Mouse (Mus musculus) right cerebral cortex, adult 18-20 months (tissue): ENCODE measurements around the gene Pdgfc.

Experiments used
- DNase-seq: peaks from one replicate; pipeline ENCODE4 v3.0.0; 2022; ENCODE audit warnings: mixed read lengths

The Pdgfc gene

GRCm38 (mm10) chr3:81036151-81036553 lies at the start of gene Pdgfc:
Gene Pdgfc (plus strand): TSS chr3:81036416.
- no peak for DNase-seq

GRCm38 (mm10) chr3:81009245-81009644 lies 27.0 kb upstream of the Pdgfc start:
- no peak for DNase-seq

- DNase-seq: no peak
Observed at GRCm38 (mm10) chr3:81009899-81010298, 26.3 kb upstream of the Pdgfc start.

GRCm38 (mm10) chr3:81017385-81018051 lies 18.7 kb upstream of the Pdgfc start:
- DNase-seq: peak; percentile 54

GRCm38 (mm10) chr3:81020064-81020463 lies 16.2 kb upstream of the Pdgfc start:
- DNase-seq: no peak

- DNase-seq: no peak
Observed at GRCm38 (mm10) chr3:81021783-81022182, 14.4 kb upstream of the Pdgfc start.

- no peak for DNase-seq
Observed at GRCm38 (mm10) chr3:81022266-81022665, 13.9 kb upstream of the Pdgfc start.

- DNase-seq: no peak
Observed at GRCm38 (mm10) chr3:81022845-81023244, 13.4 kb upstream of the Pdgfc start.

- no peak for DNase-seq
Observed at GRCm38 (mm10) chr3:81023568-81023967, 12.6 kb upstream of the Pdgfc start.

- DNase-seq: no peak
Observed at GRCm38 (mm10) chr3:81025568-81026213, 10.5 kb upstream of the Pdgfc start.

- DNase-seq: no peak
Observed at GRCm38 (mm10) chr3:81028361-81028760, 7.9 kb upstream of the Pdgfc start.

GRCm38 (mm10) chr3:81029321-81029720 lies 6.9 kb upstream of the Pdgfc start:
- DNase-seq: no peak

- DNase-seq: no peak
Observed at GRCm38 (mm10) chr3:81029909-81030308, 6.3 kb upstream of the Pdgfc start.

GRCm38 (mm10) chr3:81030311-81030710 lies 5.9 kb upstream of the Pdgfc start:
- DNase-seq: no peak

GRCm38 (mm10) chr3:81032014-81032413 lies 4.2 kb upstream of the Pdgfc start:
- DNase-seq: no peak

- no peak for DNase-seq
Observed at GRCm38 (mm10) chr3:81034336-81035102, 1.7 kb upstream of the Pdgfc start.

- DNase-seq: peak; percentile 47
Observed at GRCm38 (mm10) chr3:81036554-81037311, 517 bp downstream of the Pdgfc start.

- peak; percentile 41 for DNase-seq
Observed at GRCm38 (mm10) chr3:81037312-81037859, 1.2 kb downstream of the Pdgfc start.

GRCm38 (mm10) chr3:81039131-81039653 lies 3.0 kb downstream of the Pdgfc start:
- DNase-seq: peak; percentile 41

- no peak for DNase-seq
Observed at GRCm38 (mm10) chr3:81044653-81045343, 8.6 kb downstream of the Pdgfc start.

- DNase-seq: no peak
Observed at GRCm38 (mm10) chr3:81045344-81046050, 9.3 kb downstream of the Pdgfc start.
